Mouse (Mus musculus): ENCODE data around the gene Srd5a3.

DNA sequence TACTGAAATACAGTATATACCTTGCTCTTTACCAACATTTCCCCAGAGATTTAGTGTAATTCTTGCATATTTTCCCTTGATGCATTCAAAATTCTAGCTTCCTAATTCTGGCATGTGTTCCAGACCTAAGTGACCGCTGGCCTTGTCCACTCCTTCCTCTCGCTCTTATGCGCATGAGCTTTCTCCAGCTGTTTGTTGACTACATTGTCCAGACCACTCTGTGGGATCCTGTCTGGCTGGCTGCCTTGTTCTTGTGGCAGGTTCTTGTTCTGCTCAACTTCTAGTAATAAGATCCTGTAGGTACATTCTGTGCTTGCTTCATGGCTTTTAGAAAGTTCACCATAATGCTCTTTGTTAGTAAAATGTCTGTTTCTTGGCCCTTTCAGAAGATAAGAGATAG lies 63.1 kb downstream of the Srd5a3 start:
- TF ChIP-seq POLR2A (IDR thresholded peaks at IDR 0.05; ENCODE audit: low read depth, low read length), result no peak
- TF ChIP-seq CTCF (conservative IDR thresholded peaks at IDR 0.05; ENCODE audit: insufficient read depth, insufficient read length, low read depth, low read length), result no peak

All from kidney, adult 2 months (tissue).